Mouse (Mus musculus): ENCODE measurements at regions not wholly inside any gene's neighbourhood (a gene's known extent, or its start where the extent isn't known, plus 50 kb on each side); places are given as distances from the start of the nearest gene placed in this dataset.

- ATAC-seq (ENCODE audit: poor library complexity, severe bottlenecking): no peak
Observed at GRCm38 (mm10) chr9:113496176-113496732, 211.8 kb downstream of the Pdcd6ip start.

GRCm38 (mm10) chr9:113488651-113489050, 219.4 kb downstream of the Pdcd6ip start:
- no peak for ATAC-seq (ENCODE audit: poor library complexity, severe bottlenecking)

GRCm38 (mm10) chr9:113486494-113487081, 221.5 kb downstream of the Pdcd6ip start:
- no peak for ATAC-seq (ENCODE audit: poor library complexity, severe bottlenecking)

- no peak for ATAC-seq (ENCODE audit: poor library complexity, severe bottlenecking)
Observed at GRCm38 (mm10) chr9:113479897-113480296, 228.2 kb downstream of the Pdcd6ip start.

- ATAC-seq (ENCODE audit: poor library complexity, severe bottlenecking): no peak
Observed at GRCm38 (mm10) chr9:113478761-113479265, 229.2 kb downstream of the Pdcd6ip start.

- ATAC-seq (ENCODE audit: poor library complexity, severe bottlenecking): no peak
Observed at GRCm38 (mm10) chr9:113471781-113472180, 236.3 kb downstream of the Pdcd6ip start.

GRCm38 (mm10) chr9:113462888-113463287, 245.2 kb downstream of the Pdcd6ip start:
- no peak for ATAC-seq (ENCODE audit: poor library complexity, severe bottlenecking)

- ATAC-seq (ENCODE audit: poor library complexity, severe bottlenecking): no peak
Observed at GRCm38 (mm10) chr9:113462267-113462887, 245.7 kb downstream of the Pdcd6ip start.

GRCm38 (mm10) chr9:113459885-113460284, 248.2 kb downstream of the Pdcd6ip start:
- no peak for ATAC-seq (ENCODE audit: poor library complexity, severe bottlenecking)

- ATAC-seq (ENCODE audit: poor library complexity, severe bottlenecking): no peak
Observed at GRCm38 (mm10) chr9:113459221-113459620, 248.8 kb downstream of the Pdcd6ip start.

GRCm38 (mm10) chr9:113458741-113459154, 249.3 kb downstream of the Pdcd6ip start:
- no peak for ATAC-seq (ENCODE audit: poor library complexity, severe bottlenecking)

- no peak for ATAC-seq (ENCODE audit: poor library complexity, severe bottlenecking)
Observed at GRCm38 (mm10) chr9:113457169-113457850, 250.7 kb downstream of the Pdcd6ip start.

- no peak for ATAC-seq (ENCODE audit: poor library complexity, severe bottlenecking)
Observed at GRCm38 (mm10) chr9:113455577-113455976, 252.5 kb downstream of the Pdcd6ip start.

GRCm38 (mm10) chr9:113453231-113453630, 254.8 kb downstream of the Pdcd6ip start:
- no peak for ATAC-seq (ENCODE audit: poor library complexity, severe bottlenecking)

GRCm38 (mm10) chr9:113441770-113442411, 266.2 kb downstream of the Pdcd6ip start:
- peak; percentile 62 for ATAC-seq (ENCODE audit: poor library complexity, severe bottlenecking)

GRCm38 (mm10) chr9:113438394-113438793, 269.7 kb downstream of the Pdcd6ip start:
- no peak for ATAC-seq (ENCODE audit: poor library complexity, severe bottlenecking)

GRCm38 (mm10) chr9:113435921-113436320, 272.1 kb downstream of the Pdcd6ip start:
- ATAC-seq (ENCODE audit: poor library complexity, severe bottlenecking): no peak

GRCm38 (mm10) chr9:113433424-113433823, 274.6 kb downstream of the Pdcd6ip start:
- ATAC-seq (ENCODE audit: poor library complexity, severe bottlenecking): no peak

- no peak for ATAC-seq (ENCODE audit: poor library complexity, severe bottlenecking)
Observed at GRCm38 (mm10) chr9:113432601-113433179, 275.4 kb downstream of the Pdcd6ip start.

- no peak for ATAC-seq (ENCODE audit: poor library complexity, severe bottlenecking)
Observed at GRCm38 (mm10) chr9:113430411-113430810, 277.6 kb downstream of the Pdcd6ip start.

- ATAC-seq (ENCODE audit: poor library complexity, severe bottlenecking): no peak
Observed at GRCm38 (mm10) chr9:113427281-113427680, 280.8 kb downstream of the Pdcd6ip start.
